Mouse (Mus musculus) midbrain, embryonic 12.5 days (tissue): ENCODE data around the gene Mterf1b. TPM values are rescaled to one million over a fixed set of nuclear protein-coding genes. Genes with fewer than 3 reads are reported as not detected.

Experiments used
- polyA plus RNA-seq: library from polyadenylated mRNA; unstranded; fragments of >200 nt; fragmentation: Nextera tagmentation; extraction: Ambion mirVana; gene quantifications from 2 replicates; pipeline ENCODE4 v1.2.1, GENCODE M21; 2016

The Mterf1b gene
- polyA plus RNA-seq, 1 experiment from 2014 or later: 3.4 TPM

Other genes with a start within 250 kb of the Mterf1b start
- gene Cyp51, start 87.6 kb upstream of the Mterf1b start, polyA plus RNA-seq: 166 and 168 TPM in 2 replicates